Mouse (Mus musculus) c-Kit-positive CD71-positive TER-119-positive erythroid progenitor cells, embryonic 14.5 days (primary cell): ENCODE results near the gene Kpnb1.

Experiments
- DNase-seq: peaks from one replicate; pipeline ENCODE4 v3.0.0-alpha.2; 2013; ENCODE audit warnings: low spot score

The Kpnb1 gene

GRCm38 (mm10) chr11:97185704-97186614, 1.7 kb downstream of the Kpnb1 start:
- DNase-seq = no peak

- no peak for DNase-seq
Measured at GRCm38 (mm10) chr11:97184875-97185274, 2.8 kb downstream of the Kpnb1 start.

GRCm38 (mm10) chr11:97182446-97182845, 5.2 kb downstream of the Kpnb1 start:
- no peak for DNase-seq

GRCm38 (mm10) chr11:97181061-97181460, 6.6 kb downstream of the Kpnb1 start:
- no peak for DNase-seq

GRCm38 (mm10) chr11:97178198-97178597, 9.5 kb downstream of the Kpnb1 start:
- DNase-seq = no peak

GRCm38 (mm10) chr11:97176851-97177250, 10.8 kb downstream of the Kpnb1 start:
- peak; percentile 38 for DNase-seq

- no peak for DNase-seq
Measured at GRCm38 (mm10) chr11:97175499-97175898, 12.2 kb downstream of the Kpnb1 start.

GRCm38 (mm10) chr11:97160341-97160740, 27.3 kb downstream of the Kpnb1 start:
- DNase-seq = no peak

- DNase-seq = no peak
Measured at GRCm38 (mm10) chr11:97156999-97157398, 30.7 kb downstream of the Kpnb1 start.

GRCm38 (mm10) chr11:97152662-97153287, 34.9 kb downstream of the Kpnb1 start:
- no peak for DNase-seq

- no peak for DNase-seq
Measured at GRCm38 (mm10) chr11:97152023-97152426, 35.7 kb downstream of the Kpnb1 start.

GRCm38 (mm10) chr11:97151343-97151801, 36.3 kb downstream of the Kpnb1 start, which contains the start of gene Tbkbp1:
Gene Tbkbp1 (minus strand): TSS chr11:97151495.
- DNase-seq = no peak

GRCm38 (mm10) chr11:97150411-97151330, 37.0 kb downstream of the Kpnb1 start:
- DNase-seq = no peak

GRCm38 (mm10) chr11:97149995-97150410, 37.7 kb downstream of the Kpnb1 start:
- DNase-seq = no peak

GRCm38 (mm10) chr11:97149026-97149425, 38.7 kb downstream of the Kpnb1 start:
- DNase-seq = no peak

GRCm38 (mm10) chr11:97148591-97148990, 39.1 kb downstream of the Kpnb1 start:
- DNase-seq = no peak

GRCm38 (mm10) chr11:97147333-97147732, 40.3 kb downstream of the Kpnb1 start:
- no peak for DNase-seq

- peak; percentile 61 for DNase-seq
Measured at GRCm38 (mm10) chr11:97146724-97147123, 41.0 kb downstream of the Kpnb1 start.

- no peak for DNase-seq
Measured at GRCm38 (mm10) chr11:97145951-97146350, 41.7 kb downstream of the Kpnb1 start.

GRCm38 (mm10) chr11:97145320-97145719, 42.4 kb downstream of the Kpnb1 start:
- no peak for DNase-seq

- no peak for DNase-seq
Measured at GRCm38 (mm10) chr11:97143196-97143900, 44.3 kb downstream of the Kpnb1 start.
